Mouse (Mus musculus) midbrain, embryonic 15.5 days (tissue): Measurements from ENCODE around the gene Tlx2. TPM values are rescaled to one million over a fixed set of nuclear protein-coding genes. Genes with fewer than 3 reads are reported as not detected.

Experiments used
- ATAC-seq: fragments of 200-750 bp; cut with Nextera tagmentation; replicated peaks from 2 replicates; pipeline ENCODE4 v1.8.0; 2017; ENCODE audit warnings: moderate TSS enrichment
- H3K27ac ChIP-seq: fragments of 300-500 bp; sonication (generic); 2 replicates; pipeline ENCODE4 v1.5.1; 2015; ENCODE audit warnings: mild to moderate bottlenecking, inconsistent platforms
- H3K27me3 ChIP-seq: fragments of 300-500 bp; sonication (generic); replicated peaks from 2 replicates; pipeline ENCODE4 v1.6.1; 2015; ENCODE audit warnings: inconsistent platforms
- H3K36me3 ChIP-seq: fragments of 300-500 bp; sonication (generic); replicated peaks from 2 replicates; pipeline ENCODE4 v1.6.1; 2015; ENCODE audit warnings: inconsistent platforms
- H3K4me1 ChIP-seq: fragments of 300-500 bp; sonication (generic); 2 replicates; pipeline ENCODE4 v1.6.1; 2015; ENCODE audit warnings: inconsistent platforms
- H3K4me2 ChIP-seq: fragments of 300-500 bp; sonication (generic); 2 replicates; pipeline ENCODE4 v1.6.1; 2015; ENCODE audit warnings: inconsistent platforms, mild to moderate bottlenecking, moderate library complexity
- H3K4me3 ChIP-seq: fragments of 300-500 bp; sonication (generic); 2 replicates; pipeline ENCODE4 v1.5.1; 2015; ENCODE audit warnings: mild to moderate bottlenecking, inconsistent platforms
- H3K9ac ChIP-seq: fragments of 300-500 bp; sonication (generic); 2 replicates; pipeline ENCODE4 v1.6.1; 2015; ENCODE audit warnings: mild to moderate bottlenecking, inconsistent platforms
- H3K9me3 ChIP-seq: fragments of 300-500 bp; sonication (generic); 2 replicates; pipeline ENCODE4 v1.6.1; 2016; ENCODE audit warnings: inconsistent platforms
- WGBS: fragments of 180-500 bp; shearing (Covaris S2); methylation state at CpG from one replicate; pipeline ENCODE4 v1.1.7; 2015; ENCODE audit warnings: mixed read lengths; 5-methylcytosine and 5-hydroxymethylcytosine counted together
- microRNA counts: library from miRNA; unstranded; fragments of <30 nt; microRNA quantifications from one replicate; lab custom pipeline; 2016
- microRNA-seq: library from miRNA; unstranded; fragments of <30 nt; microRNA quantifications from one replicate; pipeline ENCODE4, GENCODE M21; 2016
- polyA plus RNA-seq: library from polyadenylated mRNA; unstranded; fragments of >200 nt; fragmentation: Nextera tagmentation; extraction: Ambion mirVana; gene quantifications from 2 replicates; pipeline ENCODE4 v1.2.1, GENCODE M21; 2015

Tlx2 gene
- polyA plus RNA-seq, 1 experiment from 2014 or later = not detected

GRCm38 (mm10) chr6:83027293-83027692 lies 42.8 kb downstream of the Tlx2 start:
- 63% methylated on average over 8 of the region's 8 CpGs for WGBS
- H3K27ac ChIP-seq = no peak overlapping the region
- no peak for ATAC-seq
- H3K4me1 ChIP-seq = peaks cover 3% of the 10 kb centered on the region
- H3K9ac ChIP-seq = no peak overlapping the region
- H3K27me3 ChIP-seq = peaks cover 27% of the 10 kb centered on the region
- H3K4me2 ChIP-seq = no peak overlapping the region
- no peaks in the 10 kb centered on the region for H3K36me3 ChIP-seq
- H3K4me3 ChIP-seq = no peak overlapping the region
- no peaks in the 10 kb centered on the region for H3K9me3 ChIP-seq

- no peak overlapping the region for H3K4me3 ChIP-seq
- H3K4me1 ChIP-seq = no peaks in the 10 kb centered on the region
- no peak overlapping the region for H3K9ac ChIP-seq
- WGBS = 97% methylated on average over 4 of the region's 4 CpGs
- H3K9me3 ChIP-seq = no peaks in the 10 kb centered on the region
- peaks cover 12% of the 10 kb centered on the region; the same call in 1 of the 2 replicates for H3K27me3 ChIP-seq
- H3K4me2 ChIP-seq = no peak overlapping the region
- H3K36me3 ChIP-seq = no peaks in the 10 kb centered on the region
- no peak for ATAC-seq
- no peak overlapping the region for H3K27ac ChIP-seq
Measured at GRCm38 (mm10) chr6:83025221-83025620, 44.9 kb downstream of the Tlx2 start.

GRCm38 (mm10) chr6:83024421-83024820 lies 45.7 kb downstream of the Tlx2 start:
- no peak for ATAC-seq
- peaks cover 11% of the 10 kb centered on the region; the same call in 1 of the 2 replicates for H3K27me3 ChIP-seq
- WGBS = 74% methylated on average over 4 of the region's 4 CpGs
- H3K4me1 ChIP-seq = no peaks in the 10 kb centered on the region
- no peaks in the 10 kb centered on the region for H3K36me3 ChIP-seq
- no peak overlapping the region for H3K4me3 ChIP-seq
- no peak overlapping the region for H3K27ac ChIP-seq
- H3K9me3 ChIP-seq = no peaks in the 10 kb centered on the region
- no peak overlapping the region for H3K4me2 ChIP-seq
- no peak overlapping the region for H3K9ac ChIP-seq

DNA sequence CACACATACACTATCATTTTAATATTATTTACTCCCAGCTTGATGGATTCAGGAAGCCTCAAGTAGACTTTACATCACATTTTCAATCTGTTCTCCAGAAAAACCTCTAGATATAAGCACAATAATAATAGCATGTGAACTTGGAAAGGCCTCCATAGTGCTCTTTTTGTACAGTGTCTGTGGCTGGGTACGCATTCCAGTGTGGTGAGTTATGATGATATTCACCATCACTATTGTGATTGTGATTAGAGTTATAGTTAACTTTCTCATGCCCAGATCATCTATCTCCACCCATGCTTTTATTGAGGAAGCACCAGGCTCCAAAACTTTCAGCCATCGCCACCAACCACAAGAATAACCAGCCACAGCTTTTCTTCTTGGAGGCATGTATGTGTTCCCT lies 46.3 kb downstream of the Tlx2 start:
- no peaks in the 10 kb centered on the region for H3K36me3 ChIP-seq
- H3K4me3 ChIP-seq = no peak overlapping the region
- H3K4me2 ChIP-seq = no peak overlapping the region
- H3K4me1 ChIP-seq = no peaks in the 10 kb centered on the region
- WGBS = 96% methylated on average over 2 of the region's 2 CpGs
- H3K27ac ChIP-seq = no peak overlapping the region
- H3K9me3 ChIP-seq = no peaks in the 10 kb centered on the region
- no peak overlapping the region for H3K9ac ChIP-seq
- no peak for ATAC-seq
- H3K27me3 ChIP-seq = peaks cover 5% of the 10 kb centered on the region; the same call in 1 of the 2 replicates

- 91% methylated on average over 9 of the region's 9 CpGs for WGBS
Measured at GRCm38 (mm10) chr6:83023008-83023407, 47.1 kb downstream of the Tlx2 start.

DNA sequence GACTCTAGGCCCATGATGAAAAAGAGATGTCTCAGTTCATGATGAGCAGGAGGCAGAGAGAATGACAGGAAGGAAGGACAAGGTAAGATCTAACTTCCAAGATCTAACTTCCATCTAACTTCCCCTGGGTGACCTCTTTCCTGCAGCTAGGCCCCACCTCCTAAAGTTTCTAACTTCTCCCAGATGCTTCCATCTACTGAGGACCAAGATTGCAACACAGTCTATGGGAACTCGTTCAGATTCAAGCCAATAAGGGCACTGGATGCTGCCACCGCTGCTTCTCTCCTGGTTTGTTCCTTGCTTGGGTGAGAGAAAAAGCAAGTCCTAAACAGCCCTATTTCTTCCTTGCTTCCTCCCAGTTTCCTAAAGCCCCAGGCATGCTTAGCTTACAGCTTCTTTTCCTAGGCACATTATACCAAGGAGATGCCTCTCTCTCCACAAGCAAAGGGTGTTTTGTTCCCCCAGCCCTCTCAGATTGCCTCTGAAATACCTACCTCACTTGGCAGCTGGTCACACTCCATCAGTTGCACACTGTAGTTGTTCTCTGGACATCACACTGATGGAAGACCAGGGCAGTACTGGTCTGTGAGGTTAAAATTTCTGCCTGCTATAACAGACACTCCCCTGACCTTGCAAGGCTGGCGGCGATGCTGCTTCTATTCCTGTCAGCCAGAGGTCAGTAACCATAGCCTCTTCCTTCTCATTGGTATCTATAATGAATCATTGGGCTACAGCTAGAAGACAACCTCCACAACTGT lies 49.1 kb downstream of the Tlx2 start:
- Histone ChIP-seq H3K4me2 (no peak overlapping the region), H3K36me3 (no peaks in the 10 kb centered on the region), H3K4me3 (no peak overlapping the region), H3K27ac (no peak overlapping the region), H3K27me3 (no peaks in the 10 kb centered on the region), H3K9ac (no peak overlapping the region), H3K9me3 (no peaks in the 10 kb centered on the region), H3K4me1 (no peaks in the 10 kb centered on the region)
- WGBS = 85% methylated on average over 4 of the region's 4 CpGs
- ATAC-seq = no peak

More at GRCm38 (mm10) chr6:83023008-83023407, 47.1 kb downstream of the Tlx2 start:
- Histone ChIP-seq H3K27me3 (no peaks in the 10 kb centered on the region), H3K4me2 (no peak overlapping the region), H3K27ac (no peak overlapping the region), H3K4me3 (no peak overlapping the region), H3K36me3 (no peaks in the 10 kb centered on the region), H3K9me3 (no peaks in the 10 kb centered on the region), H3K9ac (no peak overlapping the region), H3K4me1 (no peaks in the 10 kb centered on the region)
- ATAC-seq = no peak

- 89% methylated on average over 6 of the region's 6 CpGs for WGBS
Measured at GRCm38 (mm10) chr6:83020121-83020520, 50.0 kb downstream of the Tlx2 start.

GRCm38 (mm10) chr6:83019044-83019443 lies 51.0 kb downstream of the Tlx2 start:
- Histone ChIP-seq H3K27ac (no peak overlapping the region), H3K4me2 (no peak overlapping the region), H3K36me3 (no peaks in the 10 kb centered on the region), H3K9ac (no peak overlapping the region), H3K27me3 (no peaks in the 10 kb centered on the region), H3K4me1 (no peaks in the 10 kb centered on the region), H3K4me3 (no peak overlapping the region), H3K9me3 (no peaks in the 10 kb centered on the region)
- 67% methylated on average over 3 of the region's 3 CpGs for WGBS
- no peak for ATAC-seq

More at GRCm38 (mm10) chr6:83020121-83020520, 50.0 kb downstream of the Tlx2 start:
- H3K27me3 ChIP-seq = no peaks in the 10 kb centered on the region
- no peak overlapping the region for H3K4me2 ChIP-seq
- no peaks in the 10 kb centered on the region for H3K36me3 ChIP-seq
- H3K4me1 ChIP-seq = no peaks in the 10 kb centered on the region
- no peak overlapping the region for H3K4me3 ChIP-seq
- H3K27ac ChIP-seq = no peak overlapping the region
- H3K9ac ChIP-seq = no peak overlapping the region
- ATAC-seq = no peak
- H3K9me3 ChIP-seq = no peaks in the 10 kb centered on the region

MicroRNA genes within 50 kb of the gene (microRNA counts, 519-probe panel; counts per million panel counts)
- 1,813 counts per million, percentile 12 among the panel's probes with 10 or more counts for microRNA mmu-miR-3470a+mmu-miR-3470b (lab: Ali Mortazavi, UCI)

Small RNA genes lying within 50 kb of the gene (microRNA-seq; reads per million reads assigned to microRNA genes)
- gene Mir3470a (not detected), gene Mir7040 (not detected)

Other genes with a start within 250 kb of the Tlx2 start
- 20.3 and 21.7 TPM in 2 replicates for gene Sema4f, start 130.5 kb downstream of the Tlx2 start, polyA plus RNA-seq
- 0.22 TPM in 1 of 2 replicates, not detected in the other for gene M1ap, start 123.4 kb downstream of the Tlx2 start, polyA plus RNA-seq
- gene Dok1, start 36.8 kb downstream of the Tlx2 start, polyA plus RNA-seq = 2.3 TPM in 2 replicates
- 6.8 and 7.6 TPM in 2 replicates for gene Loxl3, start 36.1 kb downstream of the Tlx2 start, polyA plus RNA-seq
- gene Aup1, start 15.8 kb downstream of the Tlx2 start, polyA plus RNA-seq = 182 and 198 TPM in 2 replicates
- gene Htra2, start 15.0 kb downstream of the Tlx2 start, polyA plus RNA-seq = 79.0 and 81.2 TPM in 2 replicates
- gene Dqx1, start 12.4 kb downstream of the Tlx2 start, polyA plus RNA-seq = 0.51 and 0.75 TPM in 2 replicates
- 56.3 and 56.8 TPM in 2 replicates for gene Pcgf1, start 7.6 kb upstream of the Tlx2 start, polyA plus RNA-seq
- 0.36 TPM in 1 of 2 replicates, not detected in the other for gene Lbx2, start 16.1 kb upstream of the Tlx2 start, polyA plus RNA-seq
- 6.9 and 8.1 TPM in 2 replicates for gene Ccdc142, start 31.3 kb upstream of the Tlx2 start, polyA plus RNA-seq
- gene Gm42688, start 31.3 kb upstream of the Tlx2 start, polyA plus RNA-seq = 7.3 and 7.4 TPM in 2 replicates
- gene Mrpl53, start 38.7 kb upstream of the Tlx2 start, polyA plus RNA-seq = 102 and 105 TPM in 2 replicates
- 24.7 and 27.0 TPM in 2 replicates for gene Mogs, start 45.2 kb upstream of the Tlx2 start, polyA plus RNA-seq
- 176 and 196 TPM in 2 replicates for gene Wbp1, start 51.3 kb upstream of the Tlx2 start, polyA plus RNA-seq
- gene Ino80b, start 55.1 kb upstream of the Tlx2 start, polyA plus RNA-seq = 13.6 and 15.1 TPM in 2 replicates
- gene Rtkn, start 65.2 kb upstream of the Tlx2 start, polyA plus RNA-seq = 10.9 and 15.3 TPM in 2 replicates
- 20.8 and 21.6 TPM in 2 replicates for gene Wdr54, start 86.1 kb upstream of the Tlx2 start, polyA plus RNA-seq
- gene 1700003E16Rik, start 86.1 kb upstream of the Tlx2 start, polyA plus RNA-seq = 9.5 and 12.0 TPM in 2 replicates
- 162 TPM in 2 replicates for gene Dctn1, start 95.6 kb upstream of the Tlx2 start, polyA plus RNA-seq
- gene Slc4a5, start 149.5 kb upstream of the Tlx2 start, polyA plus RNA-seq = 0.37 and 0.41 TPM in 2 replicates